Mouse (Mus musculus): ENCODE results near the gene Atxn1.

DNA sequence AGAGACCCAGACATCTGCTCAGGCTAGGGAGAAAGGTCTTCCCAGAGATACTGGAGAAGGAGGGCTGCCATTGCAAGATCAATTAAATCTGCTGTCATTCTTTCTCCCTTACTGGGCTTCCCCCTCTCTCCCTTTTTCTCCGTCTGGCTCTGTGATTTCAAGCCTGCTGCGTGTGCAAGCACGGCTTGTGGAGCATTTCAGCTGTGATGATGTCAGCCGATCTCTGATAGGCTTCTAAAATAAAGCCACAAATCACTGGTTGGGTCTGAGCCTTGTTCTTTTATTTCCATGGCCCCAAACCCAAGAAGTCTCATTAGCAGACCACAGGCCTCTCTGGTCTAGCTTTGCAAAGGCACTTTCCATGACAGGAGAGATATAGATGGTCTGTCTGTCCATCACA lies 399.9 kb downstream of the Atxn1 start:
- no peak for TF ChIP-seq CTCF (IDR thresholded peaks at IDR 0.05; ENCODE audit: extremely low read depth, insufficient read length, insufficient replicate concordance, low read depth, low read length)
- TF ChIP-seq POLR2A (IDR thresholded peaks at IDR 0.05; ENCODE audit: low read depth, low read length): no peak
